Mouse (Mus musculus): ENCODE data around the gene Ehbp1l1. TPM values are rescaled to one million over a fixed set of nuclear protein-coding genes. Genes with fewer than 3 reads are reported as not detected.

The Ehbp1l1 gene
- polyA plus RNA-seq, 1 experiment = 97.4 TPM

GRCm38 (mm10) chr19:5734325-5734724 lies 8.2 kb upstream of the Ehbp1l1 start:
- DNase-seq (ENCODE audit: low spot score) = no peak

GRCm38 (mm10) chr19:5731264-5731978 lies 5.3 kb upstream of the Ehbp1l1 start:
- DNase-seq (ENCODE audit: low spot score) = peak; percentile 78

- no peak for DNase-seq (ENCODE audit: low spot score)
These were observed 4.4 kb upstream of the Ehbp1l1 start for GRCm38 (mm10) chr19:5730314-5731186.

- DNase-seq (ENCODE audit: low spot score) = peak; percentile 74
These were observed 3.3 kb upstream of the Ehbp1l1 start, which contains the start of gene Fam89b for GRCm38 (mm10) chr19:5729444-5729815. TSS of gene Fam89b (minus strand) at chr19:5729653.

GRCm38 (mm10) chr19:5728631-5729443 lies 2.7 kb upstream of the Ehbp1l1 start:
- no peak for DNase-seq (ENCODE audit: low spot score)

GRCm38 (mm10) chr19:5727701-5728100 lies 1.6 kb upstream of the Ehbp1l1 start:
- peak; percentile 78 for DNase-seq (ENCODE audit: low spot score)

GRCm38 (mm10) chr19:5726961-5727578 lies 953 bp upstream of the Ehbp1l1 start:
- DNase-seq (ENCODE audit: low spot score) = no peak

GRCm38 (mm10) chr19:5725029-5725707 lies 949 bp downstream of the Ehbp1l1 start:
- no peak for DNase-seq (ENCODE audit: low spot score)

- DNase-seq (ENCODE audit: low spot score) = no peak
These were observed 1.6 kb downstream of the Ehbp1l1 start for GRCm38 (mm10) chr19:5724549-5724941.

GRCm38 (mm10) chr19:5723934-5724548 lies 2.1 kb downstream of the Ehbp1l1 start:
- DNase-seq (ENCODE audit: low spot score) = no peak

GRCm38 (mm10) chr19:5722848-5723425 lies 3.2 kb downstream of the Ehbp1l1 start:
- no peak for DNase-seq (ENCODE audit: low spot score)

- no peak for DNase-seq (ENCODE audit: low spot score)
These were observed 4.9 kb downstream of the Ehbp1l1 start for GRCm38 (mm10) chr19:5721233-5721632.

GRCm38 (mm10) chr19:5716955-5717354 lies 9.2 kb downstream of the Ehbp1l1 start:
- no peak for DNase-seq (ENCODE audit: low spot score)

GRCm38 (mm10) chr19:5715793-5716688 lies 10.1 kb downstream of the Ehbp1l1 start:
- DNase-seq (ENCODE audit: low spot score) = no peak

GRCm38 (mm10) chr19:5713730-5714129 lies 12.4 kb downstream of the Ehbp1l1 start:
- DNase-seq (ENCODE audit: low spot score) = no peak

- no peak for DNase-seq (ENCODE audit: low spot score)
These were observed 12.9 kb downstream of the Ehbp1l1 start for GRCm38 (mm10) chr19:5713255-5713654.

- no peak for DNase-seq (ENCODE audit: low spot score)
These were observed 14.1 kb downstream of the Ehbp1l1 start for GRCm38 (mm10) chr19:5711907-5712460.

GRCm38 (mm10) chr19:5711218-5711617 lies 14.9 kb downstream of the Ehbp1l1 start:
- no peak for DNase-seq (ENCODE audit: low spot score)

- DNase-seq (ENCODE audit: low spot score) = no peak
These were observed 15.5 kb downstream of the Ehbp1l1 start for GRCm38 (mm10) chr19:5710581-5710980.

Measured in urinary bladder, adult 2 months (tissue).